Mouse (Mus musculus) liver, embryonic 15.5 days (tissue): Measurements from ENCODE around the gene Daglb. TPM values are rescaled to one million over a fixed set of nuclear protein-coding genes. Genes with fewer than 3 reads are reported as not detected.
"Not testable (repeated sequence)": the region's sequence is repeated elsewhere in the genome, so short reads cannot be mapped to it uniquely, and the experiment has no call there.

ENCODE experiments used
- ATAC-seq: fragments of 200-750 bp; cut with Nextera tagmentation; 2 replicates; pipeline ENCODE4 v1.8.0; 2017; ENCODE audit warnings: moderate number of reproducible peaks, mild to moderate bottlenecking, moderate library complexity; ENCODE audit not compliant: insufficient read depth
- H3K27ac ChIP-seq: fragments of 300-500 bp; sonication (generic); replicated peaks from 2 replicates; pipeline ENCODE4 v1.5.1; 2015; ENCODE audit warnings: mild to moderate bottlenecking, inconsistent platforms
- H3K27me3 ChIP-seq: fragments of 300-500 bp; sonication (generic); 2 replicates; pipeline ENCODE4 v1.6.1; 2015; ENCODE audit warnings: mild to moderate bottlenecking, inconsistent platforms
- H3K36me3 ChIP-seq: fragments of 300-500 bp; sonication (generic); replicated peaks from 2 replicates; pipeline ENCODE4 v1.6.1; 2015; ENCODE audit warnings: moderate library complexity, mild to moderate bottlenecking, inconsistent platforms
- H3K4me1 ChIP-seq: fragments of 300-500 bp; sonication (generic); replicated peaks from 2 replicates; pipeline ENCODE4 v1.6.1; 2015; ENCODE audit warnings: inconsistent platforms
- H3K4me2 ChIP-seq: fragments of 300-500 bp; sonication (generic); 2 replicates; pipeline ENCODE4 v1.6.1; 2015; ENCODE audit warnings: moderate library complexity, mild to moderate bottlenecking, inconsistent platforms
- H3K4me3 ChIP-seq: fragments of 300-500 bp; sonication (generic); replicated peaks from 2 replicates; pipeline ENCODE4 v1.5.1; 2015; ENCODE audit warnings: mild to moderate bottlenecking, inconsistent platforms
- H3K9ac ChIP-seq: fragments of 300-500 bp; sonication (generic); 2 replicates; pipeline ENCODE4 v1.6.1; 2015; ENCODE audit warnings: moderate library complexity, mild to moderate bottlenecking, inconsistent platforms
- H3K9me3 ChIP-seq: fragments of 300-500 bp; sonication (generic); replicated peaks from 2 replicates; pipeline ENCODE4 v1.6.1; 2016; ENCODE audit warnings: inconsistent platforms
- WGBS: fragments of 180-500 bp; shearing (Covaris S2); methylation state at CpG from one replicate; pipeline ENCODE4 v1.1.7; 2015; ENCODE audit warnings: mixed read lengths; ENCODE audit not compliant: insufficient replicate concordance; 5-methylcytosine and 5-hydroxymethylcytosine counted together
- polyA plus RNA-seq: library from polyadenylated mRNA; unstranded; fragments of >200 nt; fragmentation: Nextera tagmentation; extraction: Ambion mirVana; gene quantifications from 2 replicates; pipeline ENCODE4 v1.2.1, GENCODE M21; 2015

Daglb gene
- polyA plus RNA-seq, 1 experiment from 2014 or later, result 8.3 TPM

DNA sequence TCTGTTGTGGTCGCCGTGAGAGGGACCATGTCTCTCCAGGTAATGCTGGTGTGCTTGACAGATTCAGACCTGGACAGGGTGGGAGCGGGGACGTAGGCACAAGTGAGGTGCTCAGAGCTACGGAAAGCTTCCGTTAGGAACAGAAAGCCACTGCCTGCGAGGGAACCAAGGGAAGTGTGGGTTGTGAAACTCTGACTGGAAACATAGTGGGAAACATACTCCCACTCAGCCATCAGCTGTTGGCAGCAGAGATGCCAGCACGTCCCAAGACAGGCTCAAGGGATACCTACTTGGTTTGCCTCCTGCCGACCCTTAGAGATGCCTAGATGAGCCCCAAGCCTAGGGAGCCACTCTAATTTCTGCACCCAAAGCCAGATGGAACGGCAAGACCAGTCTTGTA, 22.8 kb downstream of the Daglb start:
- ATAC-seq, result no peak
- no peaks in the 10 kb centered on the region for H3K27me3 ChIP-seq
- H3K27ac ChIP-seq, result no peak overlapping the region
- no peaks in the 10 kb centered on the region for H3K4me1 ChIP-seq
- no peak overlapping the region for H3K9ac ChIP-seq
- no peak overlapping the region for H3K4me2 ChIP-seq
- H3K36me3 ChIP-seq, result peaks cover 81% of the 10 kb centered on the region
- H3K9me3 ChIP-seq, result no peaks in the 10 kb centered on the region
- WGBS, result 78% methylated on average over 10 of the region's 10 CpGs
- H3K4me3 ChIP-seq, result no peak overlapping the region

DNA sequence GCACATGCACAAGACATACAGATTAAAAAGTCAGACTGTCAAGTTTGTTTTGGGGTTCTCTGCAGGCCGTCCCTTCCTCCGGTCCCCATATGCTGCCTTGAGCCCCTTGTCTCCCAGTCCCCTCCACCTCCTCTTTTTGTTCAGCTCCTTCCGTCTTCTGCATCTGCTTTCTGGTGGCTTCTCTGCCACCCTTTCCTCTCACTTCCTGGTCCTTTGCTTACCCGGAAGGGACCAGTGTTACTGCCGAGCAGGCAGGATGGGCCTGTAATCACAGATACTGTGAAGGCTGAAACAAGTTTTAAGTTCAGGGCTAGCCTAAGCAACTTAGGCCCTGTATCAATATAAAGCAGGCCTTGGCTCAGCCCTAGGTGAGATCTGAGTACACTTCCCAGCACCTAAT, 23.6 kb downstream of the Daglb start:
- WGBS, result 74% methylated on average over 5 of the region's 5 CpGs

DNA sequence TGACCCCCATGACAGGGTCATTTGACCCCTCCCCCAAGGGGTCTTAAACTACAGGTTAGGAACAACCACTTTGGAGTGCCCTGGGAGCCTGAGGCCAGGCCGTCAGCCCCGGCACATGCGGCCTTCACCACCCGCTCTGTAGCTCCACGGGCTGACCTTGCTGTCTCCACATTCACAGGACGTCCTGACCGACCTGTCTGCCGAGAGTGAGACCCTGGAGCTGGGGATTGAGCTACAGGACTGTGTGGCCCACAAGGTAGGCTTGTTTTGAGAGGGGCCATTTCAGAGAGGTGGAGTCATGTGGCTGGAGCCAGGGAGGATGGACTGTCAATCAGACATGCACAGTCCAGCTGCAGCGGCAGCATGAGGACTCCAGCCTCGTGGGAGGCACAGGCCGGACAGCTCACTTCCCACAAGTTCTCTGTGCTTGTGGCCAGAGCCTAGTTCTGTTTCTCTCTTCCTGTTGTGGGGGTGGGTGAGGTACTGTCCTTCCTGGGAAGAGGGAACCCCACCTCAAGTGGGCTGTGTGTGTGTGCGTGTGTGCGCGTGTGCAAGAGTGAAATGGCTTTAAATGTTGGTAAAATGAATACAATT, 25.5 kb downstream of the Daglb start:
- H3K27ac ChIP-seq, result 0 out of 2 replicates have a peak overlapping the region, but pooled peaks have one; percentile 41
- 69% methylated on average over 14 of the region's 14 CpGs for WGBS
- H3K9me3 ChIP-seq, result no peaks in the 10 kb centered on the region
- peaks cover 70% of the 10 kb centered on the region for H3K36me3 ChIP-seq
- no peak for ATAC-seq
- no peak overlapping the region for H3K4me3 ChIP-seq
- no peak overlapping the region for H3K4me2 ChIP-seq
- no peaks in the 10 kb centered on the region for H3K4me1 ChIP-seq
- no peaks in the 10 kb centered on the region for H3K27me3 ChIP-seq
- no peak overlapping the region for H3K9ac ChIP-seq

More for the DNA sequence above, 23.6 kb downstream of the Daglb start:
- peaks cover 73% of the 10 kb centered on the region for H3K36me3 ChIP-seq
- ATAC-seq, result no peak
- no peak overlapping the region for H3K4me3 ChIP-seq
- H3K9ac ChIP-seq, result no peak overlapping the region
- no peaks in the 10 kb centered on the region for H3K4me1 ChIP-seq
- H3K27ac ChIP-seq, result no peak overlapping the region
- no peak overlapping the region for H3K4me2 ChIP-seq
- no peaks in the 10 kb centered on the region for H3K27me3 ChIP-seq
- no peaks in the 10 kb centered on the region for H3K9me3 ChIP-seq

DNA sequence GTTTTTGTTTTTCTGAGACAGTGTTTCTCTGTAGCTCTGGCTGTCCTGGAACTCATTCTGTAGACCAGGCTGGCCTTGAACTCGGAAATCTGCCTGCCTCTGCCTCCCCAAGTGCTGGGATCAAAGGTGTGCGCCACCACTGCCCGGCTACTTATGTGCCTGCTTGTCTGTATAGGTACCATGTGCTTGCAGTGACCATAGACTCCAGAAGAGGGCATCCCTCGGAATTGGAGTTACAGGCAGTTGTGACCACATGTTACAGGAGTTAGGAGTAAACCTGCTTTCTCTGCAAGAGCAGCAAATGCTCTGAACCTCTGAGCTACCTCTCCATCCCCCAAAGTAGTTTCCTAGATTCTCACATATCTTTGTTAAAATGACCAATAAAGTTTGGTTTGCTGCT, 27.4 kb downstream of the Daglb start:
- 75% methylated on average over 4 of the region's 4 CpGs for WGBS
- Histone ChIP-seq H3K36me3 (peaks cover 72% of the 10 kb centered on the region), H3K9me3 (no peaks in the 10 kb centered on the region), H3K4me3 (no peak overlapping the region), H3K27ac (no peak overlapping the region), H3K27me3 (no peaks in the 10 kb centered on the region), H3K9ac (no peak overlapping the region), H3K4me1 (no peaks in the 10 kb centered on the region), H3K4me2 (no peak overlapping the region)
- no peak for ATAC-seq

DNA sequence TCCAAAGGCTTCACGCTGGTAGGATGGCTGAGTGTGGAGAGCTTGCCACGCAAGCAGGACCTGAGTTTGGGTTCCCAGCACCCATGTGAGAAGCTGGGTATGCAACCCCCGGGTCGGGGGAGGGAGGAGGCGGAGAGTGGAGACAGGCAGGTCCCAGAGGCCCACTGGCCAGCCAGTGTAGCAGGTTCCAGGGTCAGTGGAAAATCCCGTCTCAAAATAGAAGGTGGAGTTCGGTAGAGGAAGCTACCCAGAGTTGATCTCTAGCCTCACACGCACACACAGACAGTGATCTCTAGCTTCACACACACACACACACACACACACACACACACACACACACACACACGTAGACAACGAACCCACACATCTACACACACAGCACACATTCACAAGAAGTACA, 28.8 kb downstream of the Daglb start:
- Histone ChIP-seq H3K27ac (no peak overlapping the region), H3K36me3 (peaks cover 58% of the 10 kb centered on the region)
- 82% methylated on average over 10 of the region's 10 CpGs for WGBS

DNA sequence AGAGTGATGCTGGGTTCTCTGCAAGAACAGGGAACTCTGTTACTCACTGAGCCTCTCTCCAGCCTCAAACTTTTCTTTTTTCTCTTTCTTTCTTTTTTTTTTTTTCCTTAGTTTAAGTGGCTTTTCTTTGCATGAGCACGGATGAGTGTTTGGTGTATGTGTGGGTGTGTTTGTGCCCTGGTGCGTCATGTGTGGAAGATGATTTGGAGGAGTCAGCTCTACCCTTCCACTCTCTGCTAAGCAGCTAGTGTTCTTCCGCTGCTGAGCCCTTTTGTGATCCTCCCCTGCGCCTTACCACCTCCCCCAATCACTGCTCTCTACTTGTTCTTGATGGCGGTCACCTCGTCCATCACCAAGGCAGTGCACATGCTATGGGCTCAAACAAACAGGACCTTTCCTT, 31.3 kb downstream of the Daglb start:
- Histone ChIP-seq H3K4me1 (no peaks in the 10 kb centered on the region; the same call in 1 of the 2 replicates), H3K27me3 (no peaks in the 10 kb centered on the region), H3K27ac (no peak overlapping the region), H3K9ac (no peak overlapping the region), H3K4me2 (no peak overlapping the region), H3K36me3 (peaks cover 36% of the 10 kb centered on the region), H3K9me3 (no peaks in the 10 kb centered on the region), H3K4me3 (no peak overlapping the region)
- ATAC-seq, result no peak
- WGBS, result 85% methylated on average over 6 of the region's 6 CpGs

More for the DNA sequence above, 28.8 kb downstream of the Daglb start:
- H3K4me1 ChIP-seq, result no peaks in the 10 kb centered on the region
- H3K4me2 ChIP-seq, result no peak overlapping the region
- no peak overlapping the region for H3K9ac ChIP-seq
- ATAC-seq, result no peak
- H3K9me3 ChIP-seq, result no peaks in the 10 kb centered on the region
- no peak overlapping the region for H3K4me3 ChIP-seq
- no peaks in the 10 kb centered on the region for H3K27me3 ChIP-seq

DNA sequence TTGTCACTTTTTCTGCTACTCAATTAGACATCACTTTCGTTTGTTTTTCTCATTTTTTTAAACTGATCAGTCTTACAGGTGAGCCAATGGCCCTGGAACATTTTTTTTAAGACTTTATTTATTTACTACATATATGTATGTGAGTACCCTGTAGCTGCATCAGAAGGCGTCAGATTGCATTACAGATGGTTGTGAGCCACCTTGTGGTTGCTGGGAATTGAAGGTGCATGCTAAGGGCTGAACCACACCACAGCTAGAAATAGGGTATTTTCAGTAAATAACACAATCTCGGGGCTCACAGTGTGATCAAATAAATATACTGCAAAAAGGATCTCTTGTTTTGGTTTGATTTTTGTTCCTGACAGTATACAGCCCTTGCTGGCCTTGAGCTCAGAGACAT, 33.1 kb downstream of the Daglb start:
- Histone ChIP-seq H3K9ac (no peak overlapping the region), H3K27ac (no peak overlapping the region), H3K9me3 (no peaks in the 10 kb centered on the region), H3K27me3 (no peaks in the 10 kb centered on the region), H3K4me1 (no peaks in the 10 kb centered on the region; the same call in 1 of the 2 replicates), H3K36me3 (peaks cover 37% of the 10 kb centered on the region), H3K4me3 (no peak overlapping the region), H3K4me2 (no peak overlapping the region)
- no peak for ATAC-seq
- 56% methylated on average over 3 of the region's 3 CpGs for WGBS

DNA sequence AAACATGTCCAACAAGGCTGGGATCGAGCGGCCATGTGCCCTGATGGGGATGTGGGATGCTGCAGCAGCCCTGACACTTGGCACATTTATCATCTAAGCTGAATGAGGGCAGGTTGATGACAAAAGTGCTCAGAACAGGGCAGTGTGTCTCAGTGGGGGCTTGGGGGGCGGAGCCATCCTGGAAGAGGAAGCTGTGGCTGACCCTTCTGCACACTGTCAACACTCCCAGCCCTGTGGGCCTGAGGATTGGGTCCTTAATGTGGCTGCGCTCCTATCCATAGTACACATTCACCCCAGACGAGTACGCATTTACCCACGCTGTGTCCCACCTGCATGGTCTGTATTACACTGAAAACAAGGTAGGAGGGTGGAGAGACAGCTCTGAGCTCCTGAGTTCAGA, 34.8 kb downstream of the Daglb start:
- Histone ChIP-seq H3K4me1 (no peaks in the 10 kb centered on the region; the same call in 1 of the 2 replicates), H3K4me3 (no peak overlapping the region), H3K4me2 (no peak overlapping the region), H3K27me3 (no peaks in the 10 kb centered on the region), H3K36me3 (peaks cover 46% of the 10 kb centered on the region), H3K9me3 (no peaks in the 10 kb centered on the region), H3K9ac (no peak overlapping the region), H3K27ac (no peak overlapping the region)
- 70% methylated on average over 7 of the region's 7 CpGs for WGBS
- ATAC-seq, result no peak

DNA sequence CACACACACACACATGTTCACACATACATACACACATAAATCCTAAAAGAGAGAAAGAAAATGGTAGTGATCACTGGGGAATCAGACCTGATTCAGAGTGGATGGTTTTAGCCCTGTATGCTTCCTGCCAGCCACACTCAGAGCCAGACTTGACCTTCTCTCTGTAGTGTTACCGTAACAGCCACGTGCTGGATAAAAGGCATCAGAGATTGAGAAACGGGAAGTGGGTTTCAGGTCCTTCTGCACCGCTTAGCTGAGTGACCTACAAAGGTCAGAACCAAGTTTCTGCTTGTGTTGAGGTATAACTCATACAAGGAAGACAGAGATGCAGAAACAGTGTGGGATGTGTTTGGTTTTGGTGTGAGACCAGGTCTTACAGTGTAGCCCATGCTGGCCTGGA, 35.3 kb downstream of the Daglb start:
- no peak overlapping the region for H3K4me2 ChIP-seq
- H3K4me3 ChIP-seq, result no peak overlapping the region
- no peak overlapping the region for H3K27ac ChIP-seq
- H3K36me3 ChIP-seq, result peaks cover 46% of the 10 kb centered on the region
- H3K27me3 ChIP-seq, result no peaks in the 10 kb centered on the region
- no peak for ATAC-seq
- no peaks in the 10 kb centered on the region for H3K9me3 ChIP-seq
- no peaks in the 10 kb centered on the region; the same call in 1 of the 2 replicates for H3K4me1 ChIP-seq
- WGBS, result 33% methylated on average over 4 of the region's 4 CpGs
- H3K9ac ChIP-seq, result no peak overlapping the region

DNA sequence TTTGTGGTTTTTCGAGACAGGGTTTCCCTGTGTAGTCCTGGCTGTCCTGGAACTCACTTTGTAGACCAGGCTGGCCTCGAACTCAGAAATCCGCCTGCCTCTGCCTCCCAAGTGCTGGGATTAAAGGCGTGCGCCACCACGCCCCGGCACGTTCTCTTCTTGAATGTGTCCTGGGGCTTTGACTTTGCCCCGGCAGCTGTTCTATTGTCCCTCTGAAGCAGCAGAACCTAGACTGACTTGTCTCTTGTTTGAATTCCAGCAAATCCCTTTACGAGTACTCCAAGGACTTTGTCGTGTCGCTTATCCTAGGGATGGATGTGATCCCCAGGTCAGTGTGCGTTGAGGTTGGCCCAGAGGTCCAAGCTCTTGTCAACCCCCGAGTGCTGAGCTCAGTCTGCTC, 36.3 kb downstream of the Daglb start:
- H3K4me2 ChIP-seq, H3K4me3 ChIP-seq, H3K27me3 ChIP-seq, H3K27ac ChIP-seq, H3K9me3 ChIP-seq, H3K4me1 ChIP-seq, H3K9ac ChIP-seq, ATAC-seq: not testable (repeated sequence)
- 79% methylated on average over 14 of the region's 14 CpGs for WGBS
- H3K36me3 ChIP-seq, result peaks cover 48% of the 10 kb centered on the region

DNA sequence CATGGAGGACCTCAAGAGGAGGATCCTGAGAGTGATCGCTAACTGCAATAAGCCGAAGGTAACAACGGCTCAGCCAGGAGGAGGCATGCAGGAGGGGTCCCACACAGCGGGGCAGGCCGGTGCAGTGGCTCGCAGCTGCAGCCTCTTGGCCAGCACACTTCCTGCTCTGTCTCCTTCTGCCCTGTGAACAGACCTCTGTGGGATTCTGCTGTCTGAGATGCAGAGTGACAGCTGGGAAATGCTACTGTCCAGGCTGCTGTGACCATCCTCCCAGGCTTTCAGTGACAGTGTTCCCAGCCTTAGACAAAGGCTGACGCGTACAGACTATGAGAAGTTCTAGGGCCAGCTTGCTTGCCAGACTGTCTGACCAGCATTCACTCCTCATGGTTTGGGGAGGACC, 36.8 kb downstream of the Daglb start:
- Histone ChIP-seq H3K4me3 (no peak overlapping the region), H3K27ac (no peak overlapping the region), H3K9me3 (no peaks in the 10 kb centered on the region), H3K4me1 (no peaks in the 10 kb centered on the region; the same call in 1 of the 2 replicates), H3K9ac (no peak overlapping the region), H3K4me2 (no peak overlapping the region), H3K27me3 (no peaks in the 10 kb centered on the region), H3K36me3 (peaks cover 48% of the 10 kb centered on the region)
- no peak for ATAC-seq
- 77% methylated on average over 8 of the region's 8 CpGs for WGBS

DNA sequence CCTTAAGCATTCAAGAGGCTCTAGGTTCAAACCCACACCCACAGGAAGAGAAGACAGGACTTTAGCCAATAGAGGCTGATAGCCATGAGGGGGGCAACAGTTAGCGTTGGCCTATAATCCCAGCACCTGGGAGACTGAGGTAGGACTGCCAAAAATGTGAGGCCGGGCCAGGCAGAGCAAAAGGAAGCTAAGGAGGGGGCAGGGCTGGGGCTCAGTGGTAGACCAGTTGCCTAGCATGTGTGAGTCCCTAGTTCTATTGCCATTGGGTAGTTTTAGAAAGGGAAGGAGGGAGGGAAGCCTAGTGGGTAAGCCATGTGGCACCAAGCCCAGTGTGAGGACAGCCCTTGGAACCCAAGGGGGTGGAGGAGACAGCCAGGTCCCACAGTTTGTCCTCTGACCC, 37.3 kb downstream of the Daglb start:
- 81% methylated on average over 2 of the region's 2 CpGs for WGBS
- Histone ChIP-seq H3K4me1 (no peaks in the 10 kb centered on the region; the same call in 1 of the 2 replicates), H3K27me3 (no peaks in the 10 kb centered on the region), H3K36me3 (peaks cover 53% of the 10 kb centered on the region), H3K4me2 (no peak overlapping the region), H3K9me3 (no peaks in the 10 kb centered on the region), H3K4me3 (no peak overlapping the region), H3K9ac (no peak overlapping the region), H3K27ac (no peak overlapping the region)
- no peak for ATAC-seq
